Mouse (Mus musculus) activated CD4-positive, CD25-positive, alpha-beta regulatory T cell, adult 4 months (primary cell): ENCODE data around the gene Zfp60. TPM values are rescaled to one million over a fixed set of nuclear protein-coding genes. Genes with fewer than 3 reads are reported as not detected.
"Not testable (repeated sequence)": the region's sequence is repeated elsewhere in the genome, so short reads cannot be mapped to it uniquely, and the experiment has no call there.

Source experiments
- ATAC-seq: one replicate; pipeline ENCODE4 v1.8.0; 2017
- polyA plus RNA-seq, 2 experiments: library from polyadenylated mRNA; unstranded; fragments of 100-300 nt; shearing (Covaris generic); gene quantifications; one replicate each; pipeline ENCODE4 v1.2.1; 2017

Gene Zfp60
- 1 to 10 TPM; 7.0 to 8.0 TPM for polyA plus RNA-seq

- peak; percentile 92 for ATAC-seq
Measured at GRCm38 (mm10) chr7:27731281-27731883, at the start of gene Zfp60. Gene Zfp60, plus strand, starts transcription at chr7:27731389.

DNA sequence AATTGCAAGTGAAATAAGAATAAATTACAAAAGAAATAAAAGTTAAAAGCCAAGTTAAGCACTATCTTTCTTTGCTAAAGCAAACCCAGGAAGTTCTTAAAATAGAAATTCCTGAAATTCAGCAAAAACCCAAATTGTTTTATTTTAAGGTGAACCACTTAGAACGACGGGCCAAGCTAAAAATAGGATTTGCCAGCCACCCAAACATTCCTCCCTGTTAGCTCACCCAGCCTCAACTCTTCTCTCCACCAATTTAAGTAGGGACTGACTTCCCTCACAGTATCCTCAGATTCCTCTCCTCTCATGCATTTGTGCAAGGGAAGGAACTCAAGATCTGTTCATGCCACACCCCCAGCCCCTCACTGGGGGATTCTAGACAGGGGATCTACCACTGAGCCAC is 48.0 kb upstream of the Zfp60 start:
- no peak for ATAC-seq

DNA sequence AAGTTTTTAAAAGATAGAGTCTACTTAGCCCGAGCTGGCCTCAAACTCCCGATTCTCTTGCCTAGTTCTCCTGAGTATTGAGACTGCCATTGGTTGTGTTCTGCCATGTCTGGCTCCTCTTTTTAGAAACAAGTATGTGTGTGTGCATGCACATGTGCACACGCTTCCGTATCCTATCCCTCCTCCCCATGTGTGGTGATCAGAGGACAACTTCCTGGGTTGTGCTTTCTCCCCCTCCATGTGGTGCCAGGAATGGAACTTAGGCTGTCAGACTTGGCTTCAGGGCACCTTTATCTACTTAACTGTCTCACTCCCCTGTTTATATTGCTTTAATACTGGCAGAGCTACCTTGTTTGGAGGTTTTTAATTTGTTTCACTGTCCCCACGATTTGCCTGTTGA is 46.0 kb upstream of the Zfp60 start:
- ATAC-seq, result no peak

GRCm38 (mm10) chr7:27685681-27686080 is 45.5 kb upstream of the Zfp60 start:
- no peak for ATAC-seq

GRCm38 (mm10) chr7:27687043-27687442 is 44.1 kb upstream of the Zfp60 start:
- no peak for ATAC-seq

GRCm38 (mm10) chr7:27687836-27688235 is 43.4 kb upstream of the Zfp60 start:
- ATAC-seq, result no peak

GRCm38 (mm10) chr7:27688246-27688788 is 42.9 kb upstream of the Zfp60 start:
- ATAC-seq, result no peak

DNA sequence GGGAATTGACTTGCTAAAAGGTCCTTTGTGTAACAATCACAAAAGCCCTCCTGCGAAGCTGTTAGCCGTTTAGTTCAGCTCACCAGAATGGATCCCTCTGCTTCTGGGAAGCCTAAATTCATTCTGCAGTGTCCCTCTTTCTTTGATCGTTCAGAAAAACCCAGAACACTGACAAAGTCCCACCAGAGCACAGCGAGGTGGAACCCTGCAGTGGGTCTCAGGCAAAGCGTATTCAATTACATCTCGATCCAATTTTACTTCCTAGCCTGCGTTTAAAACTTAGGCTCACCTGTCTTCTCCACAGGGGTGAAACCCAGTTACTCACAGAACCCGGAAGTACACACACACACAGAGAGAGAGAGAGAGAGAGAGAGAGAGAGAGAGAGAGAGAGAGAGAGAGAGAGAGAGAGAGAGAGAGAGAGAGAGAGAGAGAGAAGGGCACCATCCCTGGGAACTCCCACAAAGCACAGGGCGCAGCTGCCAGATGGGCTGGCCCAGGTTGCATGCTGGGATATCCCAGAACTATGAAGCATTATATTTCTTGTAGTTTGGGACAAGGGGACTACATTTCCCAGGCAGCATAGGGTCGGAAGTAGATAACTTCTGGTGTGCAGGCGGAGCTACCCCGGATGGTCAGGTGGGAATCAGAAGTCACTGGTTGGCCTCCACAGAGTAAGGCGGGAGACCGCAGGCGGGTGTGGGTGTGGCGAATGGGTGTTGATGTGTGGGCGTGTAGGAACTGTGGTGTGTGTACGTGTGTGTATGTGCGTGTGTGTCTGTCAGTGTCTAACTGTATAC is 42.2 kb upstream of the Zfp60 start, which contains the start of gene Zfp607b:
TSS of gene Zfp607b (plus strand) at position 526 of the 798 bp plus-strand sequence.
- peak; percentile 98 for ATAC-seq

DNA sequence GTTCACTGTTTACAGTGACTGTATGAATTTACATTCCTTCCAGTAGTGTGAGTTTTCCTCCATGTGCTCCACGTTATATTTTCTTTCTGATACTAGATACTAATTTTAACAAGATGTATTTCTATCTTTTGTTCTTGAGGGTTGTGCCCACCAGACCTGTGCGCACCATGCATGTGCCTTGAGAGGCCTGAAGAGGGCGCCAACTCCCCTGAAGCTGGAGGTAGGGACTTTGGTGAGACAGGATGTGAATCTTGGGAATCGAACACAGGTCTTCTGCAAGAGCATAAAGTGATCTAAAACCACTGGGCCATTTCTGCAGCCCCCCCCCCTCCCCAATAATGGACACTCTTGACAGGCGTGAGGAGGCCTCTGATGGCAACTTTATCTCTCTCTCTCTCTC is 40.1 kb upstream of the Zfp60 start:
- ATAC-seq, result no peak

DNA sequence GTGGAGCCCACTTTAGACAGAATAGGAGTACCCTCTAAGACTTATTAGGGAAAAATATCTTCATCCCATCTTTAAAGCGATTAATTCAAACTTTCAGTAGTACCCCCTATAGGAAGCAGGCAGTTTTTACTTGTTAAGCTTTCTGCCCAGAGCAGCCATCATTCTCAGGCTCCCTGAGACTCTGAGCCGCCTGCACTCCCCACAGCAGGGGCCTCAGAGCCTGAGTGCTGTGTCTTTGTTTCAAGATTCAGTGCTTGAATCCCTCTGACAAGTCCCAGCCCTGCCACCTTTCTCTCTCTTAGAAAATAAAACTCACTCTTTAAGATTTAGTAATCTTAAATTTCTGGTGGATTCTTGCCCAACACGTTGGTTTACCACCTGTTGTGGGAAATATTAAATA is 34.5 kb upstream of the Zfp60 start:
- ATAC-seq, result no peak

DNA sequence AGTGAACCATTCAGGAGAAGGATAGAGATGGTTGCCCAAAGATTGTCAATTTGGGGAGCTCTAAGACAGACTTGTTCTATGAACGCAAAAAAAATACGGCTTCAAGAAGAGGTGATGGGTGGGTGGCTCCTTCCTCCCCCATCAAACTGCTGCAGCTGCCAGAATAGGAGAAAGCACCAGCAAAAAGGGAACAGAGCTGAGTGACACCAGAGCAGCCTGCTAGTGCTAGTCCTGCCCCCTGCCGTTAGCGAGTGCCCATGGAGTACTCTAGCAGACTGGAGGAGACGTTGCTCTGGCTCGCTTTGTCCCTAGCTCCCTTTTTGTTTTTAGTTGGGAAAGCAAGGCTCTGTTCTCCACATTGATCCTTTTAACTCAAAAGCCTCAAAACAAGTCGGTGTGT is 20.8 kb upstream of the Zfp60 start:
- no peak for ATAC-seq

DNA sequence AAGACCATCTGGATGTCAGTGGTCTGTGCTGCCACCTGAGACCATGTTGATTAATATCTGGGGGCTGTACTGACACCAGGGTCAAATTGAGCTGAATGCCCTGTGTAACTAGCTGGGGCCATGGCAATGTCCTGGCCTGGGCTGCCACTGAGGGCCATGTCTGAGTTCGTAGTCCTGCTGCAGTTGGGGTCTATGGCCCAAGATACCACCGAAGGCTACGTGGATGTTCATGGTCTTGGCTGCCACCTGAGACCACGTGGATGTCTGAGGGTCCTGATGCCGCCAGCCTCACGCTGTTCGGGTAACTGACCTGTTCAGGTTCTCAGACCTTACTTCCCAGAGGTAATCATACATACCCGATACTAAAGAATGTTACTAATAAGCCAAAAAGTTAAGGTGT is 9.2 kb upstream of the Zfp60 start:
- ATAC-seq, result no peak

GRCm38 (mm10) chr7:27725566-27726538 is 5.3 kb upstream of the Zfp60 start:
- ATAC-seq, result peak; percentile 66

GRCm38 (mm10) chr7:27727471-27727870 is 3.7 kb upstream of the Zfp60 start:
- ATAC-seq, result no peak

DNA sequence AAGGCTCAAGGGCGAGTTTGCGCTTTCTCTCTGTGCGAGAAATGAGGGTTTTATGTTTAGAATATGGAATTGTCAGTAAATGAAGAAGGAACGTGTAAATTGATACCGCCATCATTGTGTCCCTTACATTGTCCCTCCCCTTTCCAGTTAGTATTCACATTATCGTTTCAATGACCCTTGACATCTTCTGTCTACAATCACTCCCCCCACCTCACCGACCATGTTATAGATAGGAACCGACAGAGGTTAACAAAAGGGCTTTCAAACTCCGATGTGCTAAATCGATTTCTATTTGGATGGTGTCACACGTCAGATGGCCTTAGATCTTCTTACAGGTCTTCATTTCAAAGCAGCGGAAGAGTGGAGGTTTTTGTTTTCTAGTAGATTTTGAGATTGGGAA is 757 bp downstream of the Zfp60 start:
- ATAC-seq, result no peak

GRCm38 (mm10) chr7:27732508-27732907 is 1.3 kb downstream of the Zfp60 start:
- ATAC-seq, result no peak

DNA sequence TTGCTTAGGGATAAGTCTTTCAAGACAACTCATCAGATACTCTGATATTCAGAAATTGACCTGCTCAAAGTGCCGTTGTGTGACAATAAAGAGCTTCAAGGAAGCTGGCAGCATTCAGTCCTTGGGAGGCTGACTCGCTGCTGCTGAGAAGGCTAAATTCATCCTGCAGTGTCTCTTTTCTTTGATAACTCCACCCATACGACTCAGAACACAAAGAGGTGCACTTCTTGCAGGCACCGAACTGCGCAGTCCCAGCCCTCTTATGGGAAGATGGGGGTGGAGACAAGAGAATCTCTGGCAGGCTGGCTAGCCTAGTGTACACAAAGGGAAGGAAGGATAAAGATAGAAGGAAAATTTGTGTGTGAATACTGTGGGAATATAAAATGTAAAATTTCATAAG is 4.3 kb downstream of the Zfp60 start:
- ATAC-seq, result no peak

- ATAC-seq, result no peak
Measured at GRCm38 (mm10) chr7:27756351-27757047, 25.3 kb downstream of the Zfp60 start.

- ATAC-seq, result no peak
Measured at GRCm38 (mm10) chr7:27757048-27757375, 25.8 kb downstream of the Zfp60 start.

DNA sequence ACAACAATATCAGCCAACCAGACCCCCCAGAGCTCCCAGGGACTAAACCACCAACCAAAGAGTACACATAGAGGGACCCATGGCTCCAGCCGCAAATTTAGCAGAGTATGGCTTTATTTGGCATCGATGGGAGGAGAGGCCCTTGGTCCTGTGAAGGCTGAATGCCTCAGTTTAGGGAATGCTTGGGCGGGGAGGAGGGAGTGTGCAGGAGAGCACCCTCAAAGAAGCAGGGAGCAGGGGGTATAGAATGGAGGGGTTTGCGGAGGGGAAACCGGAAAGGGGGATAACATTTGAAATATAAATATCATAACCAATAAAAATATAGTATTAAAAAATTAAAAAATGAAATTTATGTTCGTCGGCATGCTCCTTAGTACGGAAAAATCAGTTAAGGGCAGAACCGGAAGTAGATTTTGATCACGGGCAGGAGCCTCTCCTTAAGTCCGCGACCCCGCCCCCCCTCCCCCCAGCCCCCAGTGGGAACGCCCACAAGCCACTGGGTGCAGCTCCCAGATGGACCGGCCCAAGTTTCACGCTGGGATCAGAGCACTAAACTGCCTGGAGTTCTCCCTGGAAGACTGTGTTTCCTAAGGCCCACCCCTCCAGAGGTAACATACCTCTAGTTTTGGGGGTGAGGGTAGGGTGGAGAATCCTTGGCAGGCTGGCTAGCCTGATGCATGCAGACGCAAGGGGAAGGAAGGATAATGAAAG is 34.1 kb downstream of the Zfp60 start:
- ATAC-seq, result no peak

- ATAC-seq, result no peak
Measured at GRCm38 (mm10) chr7:27789306-27789705, 58.1 kb downstream of the Zfp60 start.

- ATAC-seq, result not testable (repeated sequence)
Measured at GRCm38 (mm10) chr7:27793865-27794264, 62.7 kb downstream of the Zfp60 start.
